Mouse (Mus musculus) layer of hippocampus, adult 2 months (tissue): ENCODE measurements around the gene Olfr49. TPM values are rescaled to one million over a fixed set of nuclear protein-coding genes. Genes with fewer than 3 reads are reported as not detected.
"Not testable (repeated sequence)": the region's sequence is repeated elsewhere in the genome, so short reads cannot be mapped to it uniquely, and the experiment has no call there.

Experiments used
- DNase-seq, 2 experiments: peaks; one replicate each; pipeline ENCODE4 v3.0.0; 2022; ENCODE audit warnings: low spot score in 2 of 2
- H3K27ac ChIP-seq: fragments of 200-600 bp; 2 replicates; pipeline ENCODE4 v1.8.1; 2022
- H3K4me3 ChIP-seq: fragments of 200-600 bp; 2 replicates; pipeline ENCODE4 v1.8.1; 2022; ENCODE audit warnings: mild to moderate bottlenecking
- CTCF ChIP-seq: fragments of 200-600 bp; conservative IDR thresholded peaks from 2 replicates; pipeline ENCODE4 v1.8.1; 2022; ENCODE audit warnings: antibody characterized with exemption, mild to moderate bottlenecking, moderate library complexity
- total RNA-seq, 2 experiments: library from RNA; stranded (reverse); gene quantifications; 2 replicates each; pipeline ENCODE4 v1.2.3; 2021

Olfr49 gene
- total RNA-seq, 2 experiments from 2014 or later = not detected

- Histone ChIP-seq H3K4me3 (no peak overlapping the region), H3K27ac (peak overlapping the region; percentile 20)
- TF ChIP-seq CTCF = no peak
- no peak for DNase-seq
Observed at GRCm38 (mm10) chr14:54232811-54233558, 51.8 kb downstream of the Olfr49 start.

- no peak for DNase-seq
Observed at GRCm38 (mm10) chr14:54232143-54232542, 52.6 kb downstream of the Olfr49 start.

GRCm38 (mm10) chr14:54231176-54231956 lies 53.4 kb downstream of the Olfr49 start:
- no peak for DNase-seq
- TF ChIP-seq CTCF = no peak
- H3K4me3 ChIP-seq = no peak overlapping the region
- no peak overlapping the region for H3K27ac ChIP-seq

More at GRCm38 (mm10) chr14:54232143-54232542, 52.6 kb downstream of the Olfr49 start:
- no peak for TF ChIP-seq CTCF
- Histone ChIP-seq H3K27ac (peak overlapping the region; percentile 20; the same call in 1 of the 2 replicates), H3K4me3 (no peak overlapping the region)

GRCm38 (mm10) chr14:54230638-54231150 lies 54.0 kb downstream of the Olfr49 start:
- H3K4me3 ChIP-seq = no peak overlapping the region
- H3K27ac ChIP-seq = 0 out of 2 replicates have a peak overlapping the region, but pooled peaks have one; percentile 7
- no peak for DNase-seq
- TF ChIP-seq CTCF = no peak

GRCm38 (mm10) chr14:54229849-54230248 lies 54.9 kb downstream of the Olfr49 start:
- DNase-seq, H3K4me3 ChIP-seq, H3K27ac ChIP-seq: not testable (repeated sequence)

GRCm38 (mm10) chr14:54228933-54229713 lies 55.6 kb downstream of the Olfr49 start:
- peak in 1 of 2 experiments; percentile 12 for DNase-seq
- Histone ChIP-seq H3K27ac (peak overlapping the region; percentile 86), H3K4me3 (peak overlapping the region; percentile 23; the same call in 1 of the 2 replicates)
- no peak for TF ChIP-seq CTCF

- no peak for TF ChIP-seq CTCF
- no peak for DNase-seq
- H3K4me3 ChIP-seq = peak overlapping the region; percentile 49
- peak overlapping the region; percentile 86 for H3K27ac ChIP-seq
Observed at GRCm38 (mm10) chr14:54228501-54228900, 56.2 kb downstream of the Olfr49 start.

Other genes starting within 250 kb of the Olfr49 start
- 100 to 1,000 TPM; 119 to 121 TPM for gene Dad1, start 30.8 kb downstream of the Olfr49 start, total RNA-seq
- 10 to 100 TPM; 49.8 to 55.1 TPM for gene Abhd4, start 30.8 kb downstream of the Olfr49 start, total RNA-seq
- 10 to 100 TPM; 52.1 to 54.9 TPM for gene Oxa1l, start 75.9 kb upstream of the Olfr49 start, total RNA-seq
- 1 to 10 TPM; 1.4 to 2.0 TPM for gene Slc7a7, start 132.8 kb upstream of the Olfr49 start, total RNA-seq
- gene Mrpl52, start 142.0 kb upstream of the Olfr49 start, total RNA-seq = 100 to 1,000 TPM in 1 of 2 experiments, 10 to 100 TPM in 1; 99.8 to 101 TPM
- gene Mmp14, start 146.7 kb upstream of the Olfr49 start, total RNA-seq = 10 to 100 TPM; 16.1 to 18.4 TPM
- 10 to 100 TPM; 28.5 to 30.3 TPM for gene Lrp10, start 179.2 kb upstream of the Olfr49 start, total RNA-seq
- 10 to 100 TPM; 23.9 to 24.0 TPM for gene Rem2, start 191.2 kb upstream of the Olfr49 start, total RNA-seq
- 10 to 100 TPM; 47.3 to 53.6 TPM for gene Prmt5, start 232.6 kb upstream of the Olfr49 start, total RNA-seq